7 mouse cellular contexts compared by ENCODE assay signal in the genomic region with DNA sequence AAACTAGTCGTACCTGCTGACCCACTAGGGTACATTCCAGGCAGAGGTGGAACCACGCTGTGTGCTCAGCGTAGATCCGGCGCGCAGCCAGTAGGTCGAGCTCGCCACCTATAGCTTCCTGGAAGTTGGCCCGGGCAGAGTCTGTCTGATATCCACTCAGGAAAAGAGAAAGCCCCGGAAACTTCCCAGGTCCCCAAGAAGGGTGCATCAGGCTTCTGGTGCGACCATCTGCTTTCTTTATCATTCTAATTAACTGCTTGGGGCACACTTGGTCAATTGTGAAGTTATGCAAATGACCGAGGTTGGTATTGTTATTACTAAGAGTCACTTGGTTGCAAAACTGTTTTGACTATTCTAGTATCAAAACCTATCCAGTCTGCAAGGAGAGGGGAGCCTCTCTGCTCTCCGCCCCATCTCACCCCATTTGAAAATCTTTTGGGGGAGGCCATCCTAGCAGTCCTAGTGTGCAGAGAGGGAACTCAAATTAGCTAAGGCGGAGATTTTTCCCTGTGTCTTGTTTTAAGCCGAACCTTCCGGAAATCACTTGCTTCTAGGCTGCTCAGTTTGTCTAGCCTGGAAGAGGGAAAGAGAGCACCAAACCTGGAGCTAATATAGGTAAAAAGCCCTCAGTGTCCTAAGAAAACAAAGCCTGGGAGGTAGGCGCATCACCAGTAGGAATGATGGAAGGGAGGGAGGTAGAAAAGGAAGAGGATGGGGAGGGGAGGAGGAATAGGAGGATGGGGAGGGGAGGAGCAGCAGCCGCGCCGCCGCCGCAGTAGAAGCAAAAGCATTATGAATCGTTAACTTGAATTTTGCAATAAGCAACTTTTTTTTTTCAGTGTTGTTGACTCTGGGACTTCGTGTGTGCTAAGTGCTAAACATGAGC. TPM values are rescaled to one million over a fixed set of nuclear protein-coding genes. Genes with fewer than 3 reads are reported as not detected.
A peak's percentile ranks its signal among the peaks of the same experiment; 100 is the strongest.
DNase-seq lines count a peak whose midpoint lies in the region; ATAC-seq and TF ChIP-seq lines count a peak whose summit lies in the region.

No protein-coding gene starts in this region.

- no peak for TF ChIP-seq POLR2A in cerebellum, adult 2 months (IDR thresholded peaks at IDR 0.05; ENCODE audit: borderline replicate concordance, insufficient read depth, low read length)

- H3K27me3 ChIP-seq in cerebellum, adult 2 months (ENCODE audit: control insufficient read depth, insufficient read depth, low read length), result no peaks in the 10 kb centered on the region
- H3K27me3 ChIP-seq in heart, embryonic 13.5 days (replicated peaks), result peaks cover 9% of the 10 kb centered on the region
- H3K27me3 ChIP-seq in limb, embryonic 13.5 days, result peaks cover 24% of the 10 kb centered on the region
- H3K27me3 ChIP-seq in midbrain, embryonic 11.5 days (ENCODE audit: control insufficient read depth, insufficient read depth, low read length), result no peaks in the 10 kb centered on the region

- H3K36me3 ChIP-seq in heart, embryonic 13.5 days, result no peaks in the 10 kb centered on the region
- no peaks in the 10 kb centered on the region for H3K36me3 ChIP-seq in limb, embryonic 13.5 days
- H3K36me3 ChIP-seq in midbrain, embryonic 11.5 days (ENCODE audit: control insufficient read depth, insufficient read depth, low read length), result no peaks in the 10 kb centered on the region

- peak; percentile 11 for DNase-seq in thymus, postnatal 0 days (ENCODE audit: low spot score)
- DNase-seq in thymus, postnatal 10 days (ENCODE audit: low spot score in 2 of 2), result no peak
- peak; percentile 72 to 77 for DNase-seq in cerebellum, adult 2 months
- DNase-seq in midbrain, embryonic 11.5 days (ENCODE audit: low spot score, missing footprints), result peak; percentile 91
- DNase-seq in ovary, adult 18-20 months (ENCODE audit: low spot score), result no peak

- 4% methylated on average over 24 of the region's 24 CpGs for WGBS in cerebellum, adult 2 months
- 2% methylated on average over 24 of the region's 24 CpGs for WGBS in heart, embryonic 13.5 days
- WGBS in limb, embryonic 13.5 days, result 4% methylated on average over 24 of the region's 24 CpGs
- 1% methylated on average over 24 of the region's 24 CpGs for WGBS in midbrain, embryonic 11.5 days

- peak overlapping the region; percentile 85 for H3K4me2 ChIP-seq in heart, embryonic 13.5 days
- peak overlapping the region; percentile 63 for H3K4me2 ChIP-seq in limb, embryonic 13.5 days (replicated peaks)
- H3K4me2 ChIP-seq in midbrain, embryonic 11.5 days, result peak overlapping the region; percentile 47

- TF ChIP-seq CTCF in cerebellum, adult 2 months (IDR thresholded peaks at IDR 0.05; ENCODE audit: borderline replicate concordance, insufficient read depth, low read depth, low read length), result no peak

- H3K9ac ChIP-seq in heart, embryonic 13.5 days, result peak overlapping the region; percentile 71
- peak overlapping the region; percentile 25; the same call in 1 of the 2 replicates for H3K9ac ChIP-seq in limb, embryonic 13.5 days
- peak overlapping the region; percentile 39 for H3K9ac ChIP-seq in midbrain, embryonic 11.5 days (ENCODE audit: low read length)

- ATAC-seq in heart, embryonic 13.5 days (ENCODE audit: extremely low read depth, insufficient number of reproducible peaks, low FRiP score, low TSS enrichment), result no peak
- no peak for ATAC-seq in limb, embryonic 13.5 days (ENCODE audit: low FRiP score, low read depth)
- ATAC-seq in midbrain, embryonic 11.5 days (ENCODE audit: low FRiP score), result peak; percentile 76

- H3K4me1 ChIP-seq in cerebellum, adult 2 months (ENCODE audit: control insufficient read depth, insufficient read depth, low read length), result peaks cover 4% of the 10 kb centered on the region
- H3K4me1 ChIP-seq in heart, embryonic 13.5 days, result peaks cover 8% of the 10 kb centered on the region
- peaks cover 12% of the 10 kb centered on the region; the same call in 1 of the 2 replicates for H3K4me1 ChIP-seq in limb, embryonic 13.5 days
- peaks cover 6% of the 10 kb centered on the region for H3K4me1 ChIP-seq in midbrain, embryonic 11.5 days (ENCODE audit: control insufficient read depth, insufficient read depth, low read length)

- no peaks in the 10 kb centered on the region for H3K9me3 ChIP-seq in heart, embryonic 13.5 days
- H3K9me3 ChIP-seq in limb, embryonic 13.5 days, result no peaks in the 10 kb centered on the region
- no peaks in the 10 kb centered on the region for H3K9me3 ChIP-seq in midbrain, embryonic 11.5 days (ENCODE audit: control insufficient read depth, low read length)

- H3K27ac ChIP-seq in cerebellum, adult 2 months (ENCODE audit: insufficient read depth, low read length), result no peak overlapping the region
- no peak overlapping the region for H3K27ac ChIP-seq in heart, embryonic 13.5 days (replicated peaks)
- no peak overlapping the region for H3K27ac ChIP-seq in limb, embryonic 13.5 days
- no peak overlapping the region; the same call in 1 of the 2 replicates for H3K27ac ChIP-seq in midbrain, embryonic 11.5 days (ENCODE audit: low read depth, low read length)

- H3K4me3 ChIP-seq in cerebellum, adult 2 months (replicated peaks; ENCODE audit: insufficient read depth, low read depth, low read length), result peak overlapping the region; percentile 11
- peak overlapping the region; percentile 52 for H3K4me3 ChIP-seq in heart, embryonic 13.5 days
- H3K4me3 ChIP-seq in limb, embryonic 13.5 days, result peak overlapping the region; percentile 34
- peak overlapping the region; percentile 18 for H3K4me3 ChIP-seq in midbrain, embryonic 11.5 days (ENCODE audit: low read depth, low read length)

RNA-seq across cellular contexts. Expression of gene Spns3, which starts 26.4 kb away (rescaled TPM):
- 6.4 and 7.6 TPM in 2 replicates for polyA plus RNA-seq in thymus, postnatal 0 days (2015; fragmentation: Nextera tagmentation; extraction: Ambion mirVana)
- polyA plus RNA-seq in cerebellum, adult 2 months (2012; rRNA removed), result 0.63 and 0.84 TPM in 2 replicates
- 0.10 and 0.13 TPM in 2 replicates for polyA plus RNA-seq in heart, embryonic 13.5 days (2015; fragmentation: Nextera tagmentation; extraction: Ambion mirVana)
- polyA plus RNA-seq in limb, embryonic 13.5 days (2015; fragmentation: Nextera tagmentation; extraction: Ambion mirVana), result 0.14 and 0.20 TPM in 2 replicates
- not detected in 2 replicates for polyA plus RNA-seq in midbrain, embryonic 11.5 days (2014; fragmentation: Nextera tagmentation; extraction: Ambion mirVana)

RNA-seq across cellular contexts. Expression of gene Ube2g1, which starts 30.4 kb away (rescaled TPM):
- polyA plus RNA-seq in thymus, postnatal 0 days (2015; fragmentation: Nextera tagmentation; extraction: Ambion mirVana), result 64.1 and 66.6 TPM in 2 replicates
- polyA plus RNA-seq in cerebellum, adult 2 months (2012; rRNA removed), result 41.3 and 44.5 TPM in 2 replicates
- polyA plus RNA-seq in heart, embryonic 13.5 days (2015; fragmentation: Nextera tagmentation; extraction: Ambion mirVana), result 57.3 and 57.7 TPM in 2 replicates
- polyA plus RNA-seq in limb, embryonic 13.5 days (2015; fragmentation: Nextera tagmentation; extraction: Ambion mirVana), result 80.2 and 84.5 TPM in 2 replicates
- polyA plus RNA-seq in midbrain, embryonic 11.5 days (2014; fragmentation: Nextera tagmentation; extraction: Ambion mirVana), result 121 and 137 TPM in 2 replicates

Comparison
In these comparisons a context has a peak if more than half of its experiments do, and no peak if none do; other contexts are left out.
1. DNase-seq: peak in thymus, postnatal 0 days (single experiment), cerebellum, adult 2 months (2 of 2) and midbrain, embryonic 11.5 days (single experiment); none in thymus, postnatal 10 days (0 of 2) and ovary, adult 18-20 months (single experiment).
2. Peak in every context shown above with its lines, with median percentiles within 50 percentile points of each other: H3K4me3 ChIP-seq, H3K4me2 ChIP-seq and H3K9ac ChIP-seq.